Mouse (Mus musculus) myocyte (in vitro differentiated cells): ENCODE measurements around the gene Atp8a1.

ENCODE experiments used
- CEBPB ChIP-seq: IDR thresholded peaks from 2 replicates; pipeline ENCODE4 v1.6.1; 2011; ENCODE audit warnings: mild to moderate bottlenecking, moderate library complexity; ENCODE audit not compliant: poor library complexity, insufficient read depth, severe bottlenecking
- E2F4 ChIP-seq: IDR thresholded peaks from one replicate; pipeline ENCODE4 v1.6.1; 2011; ENCODE audit warnings: mild to moderate bottlenecking, control low read depth, moderate library complexity; ENCODE audit not compliant: insufficient read depth
- MAX ChIP-seq: IDR thresholded peaks from one replicate; pipeline ENCODE4 v1.6.1; 2011; ENCODE audit warnings: low read depth, mild to moderate bottlenecking, control low read depth
- MYOD1 ChIP-seq, 3 experiments: IDR thresholded peaks; one replicate each; pipeline ENCODE4 v1.6.1; 2011; ENCODE audit warnings: control low read depth in 2 of 3, low read depth in 2 of 3, mild to moderate bottlenecking in 2 of 3, moderate library complexity in 1 of 3; ENCODE audit not compliant: insufficient read length in 2 of 3, control insufficient read depth in 1 of 3
- MYOG ChIP-seq, 3 experiments: IDR thresholded peaks; one replicate each; pipeline ENCODE4 v1.6.1; 2011; ENCODE audit warnings: control low read depth in 2 of 3, low read depth in 2 of 3, mild to moderate bottlenecking in 2 of 3; ENCODE audit not compliant: insufficient read length in 2 of 3, control insufficient read depth in 1 of 3, insufficient read depth in 1 of 3
- POLR2A ChIP-seq: IDR thresholded peaks from one replicate; pipeline ENCODE4 v1.6.1; 2011; ENCODE audit warnings: low read depth, mild to moderate bottlenecking, control low read depth, moderate library complexity; ENCODE audit not compliant: insufficient read length
- POLR2AphosphoS2 ChIP-seq: IDR thresholded peaks from one replicate; pipeline ENCODE4 v1.6.1; 2011; ENCODE audit warnings: low read depth, control low read depth; ENCODE audit not compliant: insufficient read length
- REST ChIP-seq: IDR thresholded peaks from one replicate; pipeline ENCODE4 v1.6.1; 2011; ENCODE audit warnings: mild to moderate bottlenecking, control low read depth, moderate library complexity; ENCODE audit not compliant: insufficient read depth, insufficient read length
- SRF ChIP-seq: IDR thresholded peaks from one replicate; pipeline ENCODE4 v1.6.1; 2011; ENCODE audit warnings: low read depth; ENCODE audit not compliant: control insufficient read depth, insufficient read length
- TCF12 ChIP-seq: IDR thresholded peaks from one replicate; pipeline ENCODE4 v1.6.1; 2011; ENCODE audit warnings: mild to moderate bottlenecking, control low read depth; ENCODE audit not compliant: poor library complexity, insufficient read depth, severe bottlenecking
- TCF3 ChIP-seq: IDR thresholded peaks from one replicate; pipeline ENCODE4 v1.6.1; 2011; ENCODE audit warnings: low read depth, control low read depth; ENCODE audit not compliant: insufficient read length
- USF1 ChIP-seq: IDR thresholded peaks from one replicate; pipeline ENCODE4 v1.6.1; 2011; ENCODE audit warnings: low read depth, mild to moderate bottlenecking, control low read depth, moderate library complexity

DNA sequence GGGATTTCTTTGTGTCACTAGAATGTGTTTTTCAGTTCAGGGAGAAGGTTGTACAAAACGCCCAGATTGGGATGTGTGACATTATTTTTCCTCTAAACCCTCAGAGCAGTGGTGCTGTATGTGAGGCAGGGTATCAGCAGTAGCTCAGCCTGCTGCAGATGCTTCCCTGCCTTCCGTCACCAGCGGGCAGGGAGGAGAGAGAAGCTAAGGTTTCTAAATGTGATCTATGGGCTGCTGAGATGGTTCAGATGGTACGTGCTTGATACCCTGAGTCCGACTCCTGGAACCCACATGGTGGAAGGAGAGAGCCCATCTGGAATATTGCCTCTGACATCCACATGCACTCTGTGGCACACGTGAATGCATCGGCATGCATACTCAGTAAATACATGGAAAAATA lies 251.6 kb downstream of the Atp8a1 start:
- TF ChIP-seq POLR2A = no peak
- TF ChIP-seq MAX = no peak
- TF ChIP-seq REST = no peak
- TF ChIP-seq TCF12 = no peak
- no peak for TF ChIP-seq POLR2AphosphoS2
- no peak for TF ChIP-seq SRF
- no peak for TF ChIP-seq E2F4
- no peak for TF ChIP-seq USF1
- no peak for TF ChIP-seq CEBPB
- TF ChIP-seq TCF3 = no peak
- TF ChIP-seq MYOD1 (IDR thresholded peaks at IDR 0.05; ENCODE audit: control insufficient read depth in 1 of 3, insufficient read length in 2 of 3, low read depth in 2 of 3) = no peak
- TF ChIP-seq MYOG (IDR thresholded peaks at IDR 0.05; ENCODE audit: control insufficient read depth in 1 of 3, insufficient read depth in 1 of 3, insufficient read length in 2 of 3, low read depth in 2 of 3) = no peak
